Mouse (Mus musculus): ENCODE measurements at regions not wholly inside any gene's neighbourhood (a gene's known extent, or its start where the extent isn't known, plus 50 kb on each side); places are given as distances from the start of the nearest gene placed in this dataset.

GRCm38 (mm10) chr14:64589126-64589525, 485.0 kb downstream of the Prss52 start:
- no peak for DNase-seq (ENCODE audit: low spot score)
- H3K4me3 ChIP-seq (ENCODE audit: low read depth, low read length) = peak overlapping the region; percentile 44
- 2% methylated on average over 2 of the region's 2 CpGs for WGBS

GRCm38 (mm10) chr14:64589571-64590547, 485.8 kb downstream of the Prss52 start:
- DNase-seq (ENCODE audit: low spot score) (peak; percentile 24), ATAC-seq (ENCODE audit: insufficient read depth, low read depth) (0 out of 2 replicates have a peak, but pooled peaks have one; percentile 24)
- no peaks in the 10 kb centered on the region for H3K36me3 ChIP-seq (replicated peaks; ENCODE audit: control insufficient read depth, insufficient read depth, low read length)
- H3K4me3 ChIP-seq (ENCODE audit: low read depth, low read length) = peak overlapping the region; percentile 44
- peaks cover 15% of the 10 kb centered on the region for H3K4me1 ChIP-seq (ENCODE audit: control insufficient read depth, insufficient read depth)
- H3K27me3 ChIP-seq (ENCODE audit: control insufficient read depth, insufficient read depth, low read length) = peaks cover 91% of the 10 kb centered on the region
- peak overlapping the region; percentile 61 for H3K4me2 ChIP-seq (ENCODE audit: low read depth, low read length)
- H3K9me3 ChIP-seq (replicated peaks; ENCODE audit: control insufficient read depth, low read length) = no peaks in the 10 kb centered on the region
- no peak overlapping the region for H3K27ac ChIP-seq (ENCODE audit: low read depth)
- under 1% methylated on average over 40 of the region's 41 CpGs for WGBS
- no peak for TF ChIP-seq EP300 (IDR thresholded peaks at IDR 0.05; ENCODE audit: low read depth)
- no peak for TF ChIP-seq CTCF (IDR thresholded peaks at IDR 0.05; ENCODE audit: low read depth)
- no peak overlapping the region for H3K9ac ChIP-seq (replicated peaks; ENCODE audit: low read depth, low read length)

More at GRCm38 (mm10) chr14:64589126-64589525, 485.0 kb downstream of the Prss52 start:
- peaks cover 94% of the 10 kb centered on the region for H3K27me3 ChIP-seq (ENCODE audit: control insufficient read depth, insufficient read depth, low read length)
- TF ChIP-seq EP300 (IDR thresholded peaks at IDR 0.05; ENCODE audit: low read depth) = no peak
- no peak for TF ChIP-seq CTCF (IDR thresholded peaks at IDR 0.05; ENCODE audit: low read depth)
- peaks cover 15% of the 10 kb centered on the region for H3K4me1 ChIP-seq (ENCODE audit: control insufficient read depth, insufficient read depth)
- H3K4me2 ChIP-seq (ENCODE audit: low read depth, low read length) = no peak overlapping the region
- ATAC-seq (ENCODE audit: insufficient read depth, low read depth) = no peak
- H3K9ac ChIP-seq (replicated peaks; ENCODE audit: low read depth, low read length) = no peak overlapping the region
- no peaks in the 10 kb centered on the region for H3K36me3 ChIP-seq (replicated peaks; ENCODE audit: control insufficient read depth, insufficient read depth, low read length)
- no peak overlapping the region for H3K27ac ChIP-seq (ENCODE audit: low read depth)
- no peaks in the 10 kb centered on the region for H3K9me3 ChIP-seq (replicated peaks; ENCODE audit: control insufficient read depth, low read length)

GRCm38 (mm10) chr14:64590611-64591010, 486.5 kb downstream of the Prss52 start:
- Histone ChIP-seq H3K4me3 (ENCODE audit: low read depth, low read length) (peak overlapping the region; percentile 44), H3K9me3 (replicated peaks; ENCODE audit: control insufficient read depth, low read length) (no peaks in the 10 kb centered on the region), H3K27ac (ENCODE audit: low read depth) (no peak overlapping the region), H3K27me3 (ENCODE audit: control insufficient read depth, insufficient read depth, low read length) (peaks cover 83% of the 10 kb centered on the region), H3K4me1 (ENCODE audit: control insufficient read depth, insufficient read depth) (peaks cover 15% of the 10 kb centered on the region), H3K36me3 (replicated peaks; ENCODE audit: control insufficient read depth, insufficient read depth, low read length) (no peaks in the 10 kb centered on the region), H3K4me2 (ENCODE audit: low read depth, low read length) (peak overlapping the region; percentile 61), H3K9ac (replicated peaks; ENCODE audit: low read depth, low read length) (no peak overlapping the region)
- DNase-seq (ENCODE audit: low spot score) (no peak), ATAC-seq (ENCODE audit: insufficient read depth, low read depth) (no peak)
- 2% methylated on average over 15 of the region's 15 CpGs for WGBS
- no peak for TF ChIP-seq EP300 (IDR thresholded peaks at IDR 0.05; ENCODE audit: low read depth)
- no peak for TF ChIP-seq CTCF (IDR thresholded peaks at IDR 0.05; ENCODE audit: low read depth)

GRCm38 (mm10) chr14:64591091-64591976, 487.2 kb downstream of the Prss52 start:
- Histone ChIP-seq H3K4me1 (ENCODE audit: control insufficient read depth, insufficient read depth) (peaks cover 15% of the 10 kb centered on the region), H3K27me3 (ENCODE audit: control insufficient read depth, insufficient read depth, low read length) (peaks cover 76% of the 10 kb centered on the region), H3K4me2 (ENCODE audit: low read depth, low read length) (peak overlapping the region; percentile 61; the same call in 1 of the 2 replicates), H3K9me3 (replicated peaks; ENCODE audit: control insufficient read depth, low read length) (no peaks in the 10 kb centered on the region), H3K36me3 (replicated peaks; ENCODE audit: control insufficient read depth, insufficient read depth, low read length) (no peaks in the 10 kb centered on the region), H3K4me3 (ENCODE audit: low read depth, low read length) (no peak overlapping the region), H3K27ac (ENCODE audit: low read depth) (no peak overlapping the region), H3K9ac (replicated peaks; ENCODE audit: low read depth, low read length) (no peak overlapping the region)
- no peak for TF ChIP-seq EP300 (IDR thresholded peaks at IDR 0.05; ENCODE audit: low read depth)
- no peak for TF ChIP-seq CTCF (IDR thresholded peaks at IDR 0.05; ENCODE audit: low read depth)
- WGBS = 27% methylated on average over 14 of the region's 14 CpGs
- ATAC-seq (ENCODE audit: insufficient read depth, low read depth) (no peak), DNase-seq (ENCODE audit: low spot score) (no peak)

- no peak for DNase-seq (ENCODE audit: low spot score)
- no peak for ATAC-seq (ENCODE audit: insufficient read depth, low read depth)
- Histone ChIP-seq H3K36me3 (replicated peaks; ENCODE audit: control insufficient read depth, insufficient read depth, low read length) (no peaks in the 10 kb centered on the region), H3K27ac (ENCODE audit: low read depth) (no peak overlapping the region), H3K4me1 (ENCODE audit: control insufficient read depth, insufficient read depth) (peaks cover 15% of the 10 kb centered on the region), H3K4me2 (ENCODE audit: low read depth, low read length) (no peak overlapping the region), H3K4me3 (ENCODE audit: low read depth, low read length) (no peak overlapping the region), H3K27me3 (ENCODE audit: control insufficient read depth, insufficient read depth, low read length) (peaks cover 67% of the 10 kb centered on the region), H3K9ac (replicated peaks; ENCODE audit: low read depth, low read length) (no peak overlapping the region), H3K9me3 (replicated peaks; ENCODE audit: control insufficient read depth, low read length) (no peaks in the 10 kb centered on the region)
- TF ChIP-seq CTCF (IDR thresholded peaks at IDR 0.05; ENCODE audit: low read depth) = no peak
- TF ChIP-seq EP300 (IDR thresholded peaks at IDR 0.05; ENCODE audit: low read depth) = no peak
- WGBS = 65% methylated on average over 6 of the region's 6 CpGs
Measured at GRCm38 (mm10) chr14:64592176-64592575, 488.1 kb downstream of the Prss52 start.
